Mouse (Mus musculus): ENCODE results near the gene Shroom4. TPM values are rescaled to one million over a fixed set of nuclear protein-coding genes. Genes with fewer than 3 reads are reported as not detected.
A peak's percentile ranks its signal among the peaks of the same experiment; 100 is the strongest.

Shroom4 gene
- 9.4 and 12.8 TPM in 2 replicates for polyA plus RNA-seq (2016; fragmentation: Nextera tagmentation; extraction: Ambion mirVana)

- Histone ChIP-seq H3K4me3 (peak within 1 kb of the TSS; percentile 72), H3K27me3 (ENCODE audit: low read depth, poor library complexity, severe bottlenecking) (peaks cover 14% of the 10 kb centered on the region), H3K36me3 (no peaks in the 10 kb centered on the region), H3K27ac (peak within 1 kb of the TSS; percentile 93), H3K4me1 (peaks cover 17% of the 10 kb centered on the region), H3K9me3 (replicated peaks) (no peaks in the 10 kb centered on the region)
- 7% methylated on average over 49 of the region's 55 CpGs for WGBS
- DNase-seq (ENCODE audit: low spot score): peak; percentile 80
Measured at GRCm38 (mm10) chrX:6399626-6400397, at the start of gene Shroom4. TSS of gene Shroom4 (plus strand) at chrX:6399854.

DNA sequence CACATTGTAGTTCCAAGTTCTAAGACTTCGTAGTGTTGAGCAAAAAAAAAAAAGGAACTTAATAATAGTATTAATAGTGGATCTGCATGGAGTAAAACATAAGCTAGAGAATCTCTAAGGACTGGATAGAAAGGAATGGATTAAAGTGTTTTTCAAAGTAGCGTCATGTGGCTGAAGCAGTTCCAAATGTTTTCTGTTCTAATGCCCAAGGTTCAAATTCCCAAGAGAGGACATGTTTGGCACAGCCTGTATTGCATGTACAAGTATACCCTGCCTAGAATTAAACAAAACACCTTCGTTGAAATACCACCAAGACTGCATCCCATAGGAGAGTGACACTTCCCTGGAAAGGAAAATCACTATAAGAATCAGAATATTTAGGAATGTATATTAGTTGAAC, 42.8 kb upstream of the Shroom4 start:
- no peak overlapping the region for H3K27ac ChIP-seq
- H3K27me3 ChIP-seq (ENCODE audit: low read depth, poor library complexity, severe bottlenecking): no peaks in the 10 kb centered on the region
- H3K4me1 ChIP-seq: no peaks in the 10 kb centered on the region
- no peak overlapping the region for H3K4me3 ChIP-seq
- H3K36me3 ChIP-seq: no peaks in the 10 kb centered on the region
- 86% methylated on average over 3 of the region's 3 CpGs for WGBS
- no peaks in the 10 kb centered on the region for H3K9me3 ChIP-seq (replicated peaks)
- no peak for DNase-seq (ENCODE audit: low spot score)

DNA sequence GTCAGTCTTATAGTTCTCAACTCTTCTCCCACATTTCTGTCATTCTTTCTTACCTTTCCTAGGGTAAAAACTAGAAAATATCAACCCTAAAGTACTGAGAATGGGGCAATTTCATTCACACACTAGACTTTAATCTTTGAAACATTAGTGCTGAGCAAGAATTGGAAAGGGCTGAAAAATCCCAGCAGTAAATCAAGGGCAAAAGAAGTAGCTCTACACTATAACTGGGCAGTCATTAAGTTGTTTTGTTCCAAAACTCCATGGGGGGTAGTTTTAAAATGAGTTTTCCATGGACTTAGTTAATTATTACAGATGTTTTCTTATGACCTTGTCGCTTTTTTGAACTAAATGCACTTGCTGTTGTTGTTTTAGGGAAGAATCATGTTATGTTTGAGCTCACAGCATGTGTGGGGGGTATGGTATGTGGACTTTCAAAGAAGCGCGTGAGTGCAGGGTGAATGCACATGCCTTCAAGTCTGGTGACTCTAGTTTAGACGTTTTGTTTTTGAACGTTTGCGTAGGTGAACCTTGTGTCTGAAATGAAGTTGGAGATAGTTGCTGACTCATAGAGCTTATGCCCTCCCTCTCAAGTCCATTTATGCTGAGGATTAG, 42.0 kb upstream of the Shroom4 start:
- Histone ChIP-seq H3K27me3 (ENCODE audit: low read depth, poor library complexity, severe bottlenecking) (no peaks in the 10 kb centered on the region), H3K4me1 (no peaks in the 10 kb centered on the region), H3K36me3 (no peaks in the 10 kb centered on the region), H3K27ac (no peak overlapping the region), H3K9me3 (replicated peaks) (no peaks in the 10 kb centered on the region), H3K4me3 (no peak overlapping the region)
- 76% methylated on average over 6 of the region's 6 CpGs for WGBS
- DNase-seq (ENCODE audit: low spot score): no peak

DNA sequence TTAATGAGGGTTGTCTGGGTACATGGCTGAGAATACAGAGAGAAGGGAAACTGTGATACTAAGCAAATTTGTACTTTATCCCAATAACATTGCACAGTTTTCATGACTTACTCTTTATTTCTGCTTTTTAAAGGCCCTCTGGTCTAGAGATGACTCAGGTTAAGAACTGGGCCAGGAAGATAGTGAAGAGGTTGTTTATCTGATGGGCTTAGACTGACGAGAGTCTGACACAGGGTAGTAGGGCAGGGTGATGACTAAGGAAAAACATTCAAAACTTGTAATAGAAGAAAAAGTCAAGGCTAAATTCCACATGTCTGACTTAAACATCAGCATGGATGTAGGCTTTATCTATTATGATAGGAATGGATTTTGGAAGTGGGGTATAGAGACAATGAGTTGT, 30.8 kb upstream of the Shroom4 start:
- no peak for DNase-seq (ENCODE audit: low spot score)
- no peak overlapping the region for H3K27ac ChIP-seq
- no peaks in the 10 kb centered on the region for H3K27me3 ChIP-seq (ENCODE audit: low read depth, poor library complexity, severe bottlenecking)
- no peak overlapping the region for H3K4me3 ChIP-seq
- no peaks in the 10 kb centered on the region for H3K36me3 ChIP-seq
- no peaks in the 10 kb centered on the region for H3K9me3 ChIP-seq (replicated peaks)
- 82% methylated on average over 1 of the region's 1 CpGs for WGBS
- H3K4me1 ChIP-seq: no peaks in the 10 kb centered on the region

DNA sequence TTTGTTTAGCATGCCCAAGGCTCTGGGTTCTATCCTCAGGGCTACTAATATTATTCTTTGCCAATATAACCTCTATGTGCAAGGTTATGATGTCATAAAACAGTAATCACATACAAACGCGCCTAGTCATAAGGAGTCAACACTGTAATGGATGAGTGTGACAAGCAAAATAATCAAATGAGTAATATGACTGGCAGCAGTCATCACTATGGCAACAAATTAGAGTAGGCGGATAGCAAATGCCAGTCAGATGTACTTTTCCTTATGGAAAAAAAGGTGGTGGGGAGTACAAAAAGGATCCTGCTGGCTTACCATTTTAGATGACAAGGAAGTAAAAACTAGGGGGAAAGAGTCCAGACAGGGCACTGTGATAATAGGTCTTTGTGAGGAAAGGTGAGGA, 28.9 kb upstream of the Shroom4 start:
- H3K27me3 ChIP-seq (ENCODE audit: low read depth, poor library complexity, severe bottlenecking): no peaks in the 10 kb centered on the region
- no peaks in the 10 kb centered on the region for H3K9me3 ChIP-seq (replicated peaks)
- no peaks in the 10 kb centered on the region for H3K36me3 ChIP-seq
- WGBS: 94% methylated on average over 3 of the region's 3 CpGs
- no peaks in the 10 kb centered on the region for H3K4me1 ChIP-seq
- DNase-seq (ENCODE audit: low spot score): no peak
- H3K27ac ChIP-seq: no peak overlapping the region
- H3K4me3 ChIP-seq: no peak overlapping the region

GRCm38 (mm10) chrX:6393861-6394260, 5.8 kb upstream of the Shroom4 start:
- H3K9me3 ChIP-seq (replicated peaks): no peaks in the 10 kb centered on the region
- 71% methylated on average over 1 of the region's 1 CpGs for WGBS
- H3K27ac ChIP-seq: no peak overlapping the region
- H3K36me3 ChIP-seq: no peaks in the 10 kb centered on the region
- H3K27me3 ChIP-seq (ENCODE audit: low read depth, poor library complexity, severe bottlenecking): no peaks in the 10 kb centered on the region
- no peak for DNase-seq (ENCODE audit: low spot score)
- H3K4me3 ChIP-seq: no peak overlapping the region
- peaks cover 2% of the 10 kb centered on the region; the same call in 1 of the 2 replicates for H3K4me1 ChIP-seq

DNA sequence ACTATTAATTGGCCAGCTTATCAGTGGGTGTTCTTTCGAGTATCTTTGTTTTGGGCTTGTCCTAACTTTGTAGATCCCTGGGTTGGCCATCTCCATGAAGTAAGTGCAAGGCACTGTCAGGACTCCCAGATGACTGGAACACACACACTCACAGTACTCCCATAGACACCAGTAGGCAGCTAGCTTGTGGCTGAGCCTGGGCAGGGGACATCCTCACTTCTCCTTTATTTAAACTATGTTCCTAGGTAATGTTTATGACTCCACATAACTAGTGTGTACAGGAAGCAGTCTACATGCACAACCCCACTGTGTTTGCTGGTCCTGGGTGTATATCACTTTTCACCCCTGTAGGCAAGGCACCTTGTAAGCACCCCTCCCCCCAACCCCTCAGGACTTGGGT, 461 bp upstream of the Shroom4 start:
- DNase-seq (ENCODE audit: low spot score): no peak
- whole genome bisulfite sequencing: 48% methylated on average over 1 of the region's 1 CpGs
- H3K27me3 ChIP-seq (ENCODE audit: low read depth, poor library complexity, severe bottlenecking): peaks cover 14% of the 10 kb centered on the region
- no peaks in the 10 kb centered on the region for H3K36me3 ChIP-seq
- no peaks in the 10 kb centered on the region for H3K9me3 ChIP-seq (replicated peaks)
- H3K4me3 ChIP-seq: peak overlapping the region; percentile 72
- peak overlapping the region; percentile 93 for H3K27ac ChIP-seq
- peaks cover 17% of the 10 kb centered on the region for H3K4me1 ChIP-seq

DNA sequence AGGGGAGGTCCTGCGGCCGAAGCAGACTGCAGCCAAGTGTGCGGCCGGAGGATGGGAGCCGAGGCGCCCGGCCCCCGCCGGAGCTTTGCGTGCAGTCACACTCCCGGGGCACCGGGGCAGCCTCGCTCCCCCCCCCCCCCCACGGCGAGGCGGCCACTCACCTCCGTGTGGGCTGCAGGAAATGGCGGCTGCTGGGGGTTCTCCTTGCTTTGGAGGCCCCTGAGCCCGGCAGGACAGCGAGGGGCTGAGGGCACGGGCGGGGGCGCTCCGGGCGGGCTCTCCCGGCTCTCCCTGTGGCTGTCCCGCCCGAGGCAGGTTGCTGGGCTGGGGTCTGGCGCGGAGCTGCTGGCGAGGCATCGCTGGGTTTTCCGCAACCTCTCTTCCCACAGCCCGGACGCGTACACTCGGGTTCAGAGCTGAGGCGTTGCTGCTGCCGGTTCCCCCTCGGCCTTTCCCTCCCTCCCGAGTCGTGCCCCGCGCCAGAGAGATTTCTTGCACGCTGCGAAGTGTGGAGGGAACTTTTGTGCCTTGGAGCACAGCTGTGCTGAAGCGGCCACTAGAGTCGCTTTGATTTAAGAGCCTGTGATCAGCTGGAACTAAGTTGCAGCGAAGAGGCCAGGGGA, 855 bp downstream of the Shroom4 start:
- no peaks in the 10 kb centered on the region for H3K36me3 ChIP-seq
- H3K4me1 ChIP-seq: peaks cover 17% of the 10 kb centered on the region
- H3K27me3 ChIP-seq (ENCODE audit: low read depth, poor library complexity, severe bottlenecking): peaks cover 14% of the 10 kb centered on the region
- WGBS: 14% methylated on average over 40 of the region's 49 CpGs
- H3K4me3 ChIP-seq: peak overlapping the region; percentile 72
- DNase-seq (ENCODE audit: low spot score): peak; percentile 60
- H3K27ac ChIP-seq: peak overlapping the region; percentile 93
- H3K9me3 ChIP-seq (replicated peaks): no peaks in the 10 kb centered on the region

GRCm38 (mm10) chrX:6402921-6403320, 3.3 kb downstream of the Shroom4 start:
- Histone ChIP-seq H3K4me3 (no peak overlapping the region), H3K9me3 (replicated peaks) (no peaks in the 10 kb centered on the region), H3K36me3 (no peaks in the 10 kb centered on the region), H3K27ac (no peak overlapping the region), H3K27me3 (ENCODE audit: low read depth, poor library complexity, severe bottlenecking) (peaks cover 14% of the 10 kb centered on the region), H3K4me1 (peaks cover 17% of the 10 kb centered on the region)
- no peak for DNase-seq (ENCODE audit: low spot score)
- WGBS: 82% methylated on average over 4 of the region's 4 CpGs

GRCm38 (mm10) chrX:6409114-6409513, 9.5 kb downstream of the Shroom4 start:
- H3K36me3 ChIP-seq: peaks cover 4% of the 10 kb centered on the region; the same call in 1 of the 2 replicates
- H3K4me3 ChIP-seq: no peak overlapping the region
- H3K4me1 ChIP-seq: peaks cover 6% of the 10 kb centered on the region; the same call in 1 of the 2 replicates
- WGBS: 25% methylated on average over 6 of the region's 6 CpGs
- no peak overlapping the region for H3K27ac ChIP-seq
- DNase-seq (ENCODE audit: low spot score): no peak
- no peaks in the 10 kb centered on the region for H3K27me3 ChIP-seq (ENCODE audit: low read depth, poor library complexity, severe bottlenecking)
- no peaks in the 10 kb centered on the region for H3K9me3 ChIP-seq (replicated peaks)

DNA sequence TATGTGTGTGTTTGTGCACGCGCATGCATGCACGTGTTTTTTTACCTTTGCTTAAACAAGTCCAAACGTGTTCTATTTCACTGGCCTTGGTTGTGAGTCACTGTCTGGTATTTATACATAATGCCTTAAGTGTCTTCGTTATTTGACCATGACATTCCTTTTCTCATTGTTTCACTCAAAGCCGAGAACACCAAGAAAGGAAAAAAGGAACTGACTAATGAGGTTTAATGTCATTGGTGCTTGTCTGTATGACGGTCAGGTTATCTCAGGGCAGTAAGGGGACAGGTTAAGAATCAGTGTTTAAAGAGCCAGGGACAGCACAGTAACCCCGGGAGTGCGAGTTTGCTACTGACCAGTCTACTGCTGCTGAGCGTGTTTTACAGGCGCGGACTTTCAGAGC, 15.8 kb downstream of the Shroom4 start:
- Histone ChIP-seq H3K27ac (no peak overlapping the region), H3K36me3 (no peaks in the 10 kb centered on the region), H3K4me1 (peaks cover 15% of the 10 kb centered on the region), H3K9me3 (replicated peaks) (no peaks in the 10 kb centered on the region), H3K27me3 (ENCODE audit: low read depth, poor library complexity, severe bottlenecking) (no peaks in the 10 kb centered on the region), H3K4me3 (no peak overlapping the region)
- 55% methylated on average over 12 of the region's 12 CpGs for WGBS
- no peak for DNase-seq (ENCODE audit: low spot score)

DNA sequence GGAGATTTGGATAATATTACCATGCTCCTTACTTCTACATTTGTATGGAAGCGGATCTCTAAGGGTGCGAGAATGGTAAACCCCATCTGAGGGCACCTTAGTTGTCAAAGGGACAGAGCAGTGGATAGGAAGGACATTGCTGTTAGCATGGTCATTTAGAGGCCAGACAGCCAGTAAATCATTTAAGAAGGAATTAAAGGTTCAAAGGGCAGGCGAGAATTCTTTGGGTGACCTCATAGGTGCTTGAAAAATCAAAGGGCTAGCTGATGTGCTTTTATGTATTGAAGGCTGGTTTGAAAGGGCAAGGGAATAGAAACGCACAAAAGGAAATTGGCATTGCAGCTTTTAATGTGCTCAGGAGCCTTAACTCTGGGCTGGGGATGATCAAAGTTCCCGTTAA, 16.3 kb downstream of the Shroom4 start:
- Histone ChIP-seq H3K4me3 (no peak overlapping the region), H3K27me3 (ENCODE audit: low read depth, poor library complexity, severe bottlenecking) (no peaks in the 10 kb centered on the region), H3K36me3 (no peaks in the 10 kb centered on the region), H3K27ac (no peak overlapping the region), H3K4me1 (peaks cover 15% of the 10 kb centered on the region), H3K9me3 (replicated peaks) (no peaks in the 10 kb centered on the region)
- DNase-seq (ENCODE audit: low spot score): no peak
- 29% methylated on average over 5 of the region's 5 CpGs for WGBS

- no peaks in the 10 kb centered on the region for H3K27me3 ChIP-seq (ENCODE audit: low read depth, poor library complexity, severe bottlenecking)
- 27% methylated on average over 4 of the region's 4 CpGs for WGBS
- no peaks in the 10 kb centered on the region for H3K9me3 ChIP-seq (replicated peaks)
- H3K4me1 ChIP-seq: peaks cover 15% of the 10 kb centered on the region
- no peak for DNase-seq (ENCODE audit: low spot score)
- H3K4me3 ChIP-seq: no peak overlapping the region
- H3K36me3 ChIP-seq: peaks cover 2% of the 10 kb centered on the region
- H3K27ac ChIP-seq: no peak overlapping the region
Measured at GRCm38 (mm10) chrX:6418140-6418539, 18.5 kb downstream of the Shroom4 start.

Data from limb, embryonic 10.5 days (tissue).